Mouse (Mus musculus) bone marrow, adult 2 months (tissue): Measurements from ENCODE around the gene Catsper4.

Source experiments
- CTCF ChIP-seq: fragments of 200-500 bp; IDR thresholded peaks from 2 replicates; pipeline ENCODE4 v1.5.1; 2011; ENCODE audit warnings: low read length, control low read depth; ENCODE audit not compliant: control insufficient read depth, insufficient read depth
- POLR2A ChIP-seq: fragments of 200-500 bp; IDR thresholded peaks from 2 replicates; pipeline ENCODE4 v1.6.1; 2011; ENCODE audit warnings: low read depth, mild to moderate bottlenecking, control low read depth, low read length, borderline replicate concordance; ENCODE audit not compliant: control insufficient read depth

DNA sequence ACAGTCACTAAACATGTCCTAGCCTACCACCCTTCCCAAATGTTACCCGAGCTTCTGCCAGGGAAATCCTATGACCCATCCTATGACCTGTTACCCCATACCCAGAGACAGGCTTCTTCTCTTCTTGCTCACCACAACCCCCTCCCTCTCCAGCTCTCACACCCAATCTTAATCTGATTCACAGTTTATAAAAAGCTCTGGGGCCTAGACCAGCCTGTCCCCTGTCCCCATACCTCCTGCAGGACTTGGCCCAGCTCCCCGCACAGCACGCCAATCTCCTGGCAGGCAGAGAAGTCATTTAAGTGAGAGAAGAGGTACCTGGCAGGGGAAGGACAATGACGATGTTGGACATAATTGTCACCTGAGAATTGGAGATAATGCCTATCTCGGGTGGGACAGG is 7.7 kb upstream of the Catsper4 start:
- no peak for TF ChIP-seq POLR2A
- TF ChIP-seq CTCF: no peak
